In the genomic region with DNA sequence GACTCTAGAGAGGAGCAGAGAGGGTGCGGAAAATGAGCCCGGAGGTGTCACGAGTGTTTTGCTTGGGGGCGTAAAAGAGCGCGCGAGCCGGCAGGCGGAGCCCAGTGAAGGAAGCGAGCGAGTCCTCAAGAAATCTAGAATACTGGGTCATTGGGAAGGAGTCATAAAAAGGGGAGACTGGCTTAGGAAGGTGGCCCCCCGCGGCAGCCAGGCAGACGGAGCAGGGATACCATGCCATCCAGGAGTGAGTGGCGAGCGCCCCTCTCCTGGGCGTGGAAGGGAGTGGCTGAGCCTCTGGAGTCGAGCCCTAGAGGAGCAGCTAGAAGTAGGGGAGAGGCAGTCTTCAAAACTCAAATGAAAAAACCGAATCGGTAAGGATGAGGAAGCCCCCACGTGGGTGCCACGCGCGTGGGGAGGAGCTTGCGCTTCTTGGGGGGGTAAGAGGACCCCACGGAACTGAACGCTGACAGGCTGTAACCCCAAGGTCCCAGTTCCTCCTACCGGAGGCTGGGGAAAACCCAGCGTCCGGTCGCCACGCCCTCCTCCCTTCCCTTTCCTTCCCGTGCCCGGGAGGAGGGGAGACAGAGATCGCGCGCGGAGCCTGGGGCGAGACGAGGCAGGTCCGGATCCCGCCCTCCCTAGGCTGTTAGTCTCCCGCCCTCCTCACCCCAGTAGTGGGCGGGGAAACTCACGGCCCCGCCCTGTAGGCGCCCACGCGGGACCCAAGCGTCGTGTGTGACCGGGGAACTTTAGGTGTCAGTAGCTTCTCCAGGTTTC, we compare ENCODE assay signal across 7 mouse cellular contexts. TPM values are rescaled to one million over a fixed set of nuclear protein-coding genes. Genes with fewer than 3 reads are reported as not detected.
A peak's percentile ranks its signal among the peaks of the same experiment; 100 is the strongest.
DNase-seq lines count a peak whose midpoint lies in the region; ATAC-seq and TF ChIP-seq lines count a peak whose summit lies in the region.

No protein-coding gene starts in this region.

- H3K36me3 ChIP-seq in lung, postnatal 0 days (ENCODE audit: insufficient read depth, low read length), result no peaks in the 10 kb centered on the region

- peak overlapping the region; percentile 92 for H3K27ac ChIP-seq in lung, postnatal 0 days (ENCODE audit: low read length)

- TF ChIP-seq CTCF in lung, postnatal 0 days (IDR thresholded peaks at IDR 0.05), result peak; percentile 35

- H3K9ac ChIP-seq in lung, postnatal 0 days (replicated peaks; ENCODE audit: low read depth), result peak overlapping the region; percentile 75

- peak overlapping the region; percentile 98 for H3K4me2 ChIP-seq in lung, postnatal 0 days (replicated peaks; ENCODE audit: low read depth, low read length)

- under 1% methylated on average over 46 of the region's 52 CpGs for WGBS in lung, postnatal 0 days

- ATAC-seq in common myeloid progenitor, adult 5-6 weeks (replicated peaks; ENCODE audit: low read depth, poor library complexity, severe bottlenecking), result peak; percentile 62
- ATAC-seq in lung, postnatal 0 days, result peak; percentile 81

- no peaks in the 10 kb centered on the region for H3K27me3 ChIP-seq in lung, postnatal 0 days (replicated peaks; ENCODE audit: insufficient read depth, low read length)

- peak; percentile 47; the same call in 1 of the 2 replicates for TF ChIP-seq EP300 in lung, postnatal 0 days (IDR thresholded peaks at IDR 0.05)

- peak overlapping the region; percentile 85 for H3K4me3 ChIP-seq in lung, postnatal 0 days (ENCODE audit: low read depth, low read length)

- no peaks in the 10 kb centered on the region for H3K9me3 ChIP-seq in lung, postnatal 0 days (ENCODE audit: low read length)

- peaks cover 5% of the 10 kb centered on the region for H3K4me1 ChIP-seq in lung, postnatal 0 days (ENCODE audit: insufficient read depth, low read depth, low read length)

- DNase-seq in NIH3T3 (ENCODE audit: low read depth), result peak; percentile 77
- DNase-seq in heart, adult 18-20 months, result peak; percentile 82 to 93
- DNase-seq in kidney, adult 18-20 months, result peak; percentile 76
- peak; percentile 94 for DNase-seq in lung, postnatal 0 days (ENCODE audit: low spot score)
- DNase-seq in retina, postnatal 1 day, result peak; percentile 66
- DNase-seq in right cerebral cortex, postnatal 10 days (ENCODE audit: low spot score in 2 of 2), result no peak

RNA-seq across cellular contexts. Expression of gene Tgfb1, which starts 2.2 kb away (rescaled TPM):
- total RNA-seq in common myeloid progenitor, adult 5-6 weeks (2017), result 47.9 and 84.6 TPM in 2 replicates
- 10 to 100 TPM; 21.8 to 23.6 TPM for total RNA-seq in heart, adult 18-20 months (2021)
- 6.6 and 9.0 TPM in 2 replicates for polyA plus RNA-seq in lung, postnatal 0 days (2015; fragmentation: Nextera tagmentation; extraction: Ambion mirVana)

RNA-seq across cellular contexts. Expression of gene B9d2, which starts 8.4 kb away (rescaled TPM):
- total RNA-seq in common myeloid progenitor, adult 5-6 weeks (2017), result 39.3 and 60.3 TPM in 2 replicates
- total RNA-seq in heart, adult 18-20 months (2021), result 10 to 100 TPM; 10.2 TPM
- polyA plus RNA-seq in lung, postnatal 0 days (2015; fragmentation: Nextera tagmentation; extraction: Ambion mirVana), result 28.6 and 28.8 TPM in 2 replicates

RNA-seq across cellular contexts. Expression of gene Tmem91, which starts 14.0 kb away (rescaled TPM):
- total RNA-seq in common myeloid progenitor, adult 5-6 weeks (2017), result 0.46 and 0.87 TPM in 2 replicates
- under 1 TPM in 1 of 2 experiments, not detected in 1; 0.22 TPM for total RNA-seq in heart, adult 18-20 months (2021)
- 1.2 and 2.0 TPM in 2 replicates for polyA plus RNA-seq in lung, postnatal 0 days (2015; fragmentation: Nextera tagmentation; extraction: Ambion mirVana)

RNA-seq across cellular contexts. Expression of gene Ccdc97, which starts 29.9 kb away (rescaled TPM):
- total RNA-seq in common myeloid progenitor, adult 5-6 weeks (2017), result 11.9 and 17.5 TPM in 2 replicates
- 10 to 100 TPM; 55.0 to 56.6 TPM for total RNA-seq in heart, adult 18-20 months (2021)
- 9.8 and 12.1 TPM in 2 replicates for polyA plus RNA-seq in lung, postnatal 0 days (2015; fragmentation: Nextera tagmentation; extraction: Ambion mirVana)

RNA-seq across cellular contexts. Expression of gene Exosc5, which starts 30.0 kb away (rescaled TPM):
- total RNA-seq in common myeloid progenitor, adult 5-6 weeks (2017), result 55.1 and 57.4 TPM in 2 replicates
- 10 to 100 TPM; 17.2 to 17.5 TPM for total RNA-seq in heart, adult 18-20 months (2021)
- polyA plus RNA-seq in lung, postnatal 0 days (2015; fragmentation: Nextera tagmentation; extraction: Ambion mirVana), result 46.7 and 49.7 TPM in 2 replicates

Comparison
In these comparisons a context has a peak if more than half of its experiments do, and no peak if none do; other contexts are left out.
1. DNase-seq: peak in NIH3T3 (single experiment), heart, adult 18-20 months (2 of 2), kidney, adult 18-20 months (single experiment), lung, postnatal 0 days (single experiment) and retina, postnatal 1 day (single experiment); none in right cerebral cortex, postnatal 10 days (0 of 2).